Mouse (Mus musculus) C2C12 (cell line): Measurements from ENCODE around the gene Rmi1.

Experiments used
- CEBPB ChIP-seq: IDR thresholded peaks from one replicate; pipeline ENCODE4 v1.6.1; 2011; ENCODE audit warnings: low read depth, mild to moderate bottlenecking, control low read depth, moderate library complexity
- CTCF ChIP-seq: IDR thresholded peaks from one replicate; pipeline ENCODE4 v1.5.1; 2011; ENCODE audit not compliant: control insufficient read depth, insufficient read depth, insufficient read length
- MAX ChIP-seq: IDR thresholded peaks from one replicate; pipeline ENCODE4 v1.6.1; 2011; ENCODE audit warnings: mild to moderate bottlenecking, control low read depth
- MYOG ChIP-seq: IDR thresholded peaks from one replicate; pipeline ENCODE4 v1.6.1; 2011; ENCODE audit not compliant: control insufficient read depth, insufficient read length; ENCODE audit errors: extremely low read depth
- USF1 ChIP-seq: IDR thresholded peaks from one replicate; pipeline ENCODE4 v1.6.1; 2011; ENCODE audit warnings: low read depth, mild to moderate bottlenecking, control low read depth, moderate library complexity

DNA sequence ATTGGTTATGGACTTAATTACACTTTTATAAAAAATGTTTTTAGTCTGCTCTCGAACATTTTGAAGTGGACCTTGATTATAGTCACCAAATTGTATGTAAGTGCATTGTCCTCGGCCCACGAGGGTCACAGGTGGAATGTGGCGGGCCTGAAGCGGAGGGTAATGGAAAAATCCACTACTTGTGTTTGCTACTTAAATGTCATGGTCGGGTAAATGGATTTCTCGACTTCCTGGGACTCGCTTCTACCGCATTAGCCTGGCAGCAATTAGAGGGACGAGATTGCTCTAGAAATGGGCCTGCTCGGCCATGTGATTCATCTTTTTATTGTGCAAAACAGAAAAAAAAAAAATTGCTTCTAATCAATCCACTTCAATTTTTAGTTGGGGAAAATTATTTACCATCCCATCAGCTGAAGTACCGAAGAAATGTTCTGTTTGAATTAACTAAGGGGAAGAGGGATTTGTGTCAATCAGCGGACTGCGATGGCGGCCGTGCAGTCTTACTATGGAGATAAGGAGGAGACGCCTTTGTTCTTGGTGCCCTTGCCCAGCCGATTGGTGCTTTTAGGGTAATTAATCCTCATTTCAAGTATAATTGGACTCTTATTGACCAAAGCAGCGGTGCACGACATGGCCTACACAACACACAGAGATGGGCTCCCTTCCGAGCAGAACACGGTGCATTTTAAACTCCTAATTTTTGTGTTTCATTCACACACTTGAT, 48.6 kb downstream of the Rmi1 start:
- TF ChIP-seq MAX (no peak), CEBPB (no peak), CTCF (no peak), MYOG (no peak), USF1 (no peak)
